Mouse (Mus musculus) small intestine, adult 2 months (tissue): ENCODE measurements around the gene Fam167b.
A peak's percentile ranks its signal among the peaks of the same experiment; 100 is the strongest.

Source experiments
- CTCF ChIP-seq: fragments of 200-500 bp; IDR thresholded peaks from 2 replicates; pipeline ENCODE4 v1.5.1; 2012; ENCODE audit warnings: low read depth, mild to moderate bottlenecking, control low read depth, inconsistent platforms, low read length, moderate library complexity, mixed read lengths; ENCODE audit not compliant: insufficient replicate concordance, insufficient read length; ENCODE audit errors: extremely low read depth
- POLR2A ChIP-seq: fragments of 200-500 bp; IDR thresholded peaks from 2 replicates; pipeline ENCODE4 v1.6.1; 2012; ENCODE audit warnings: low read depth, mild to moderate bottlenecking, control low read depth, inconsistent platforms, low read length, moderate library complexity

- TF ChIP-seq CTCF (peak; percentile 88), POLR2A (no peak; the same call in 1 of the 2 replicates)
Measured at GRCm38 (mm10) chr4:129608426-129609025, 30.2 kb upstream of the Fam167b start.
